Mouse (Mus musculus) lung, postnatal 36 days (tissue): ENCODE measurements around the gene Taar1.

Experiments used
- DNase-seq: peaks from one replicate; pipeline ENCODE4 v3.0.0; 2022; ENCODE audit warnings: mixed read lengths

Gene Taar1

GRCm38 (mm10) chr10:23920056-23920455, at the start of gene Taar1:
Gene Taar1, plus strand, starts transcription at chr10:23920356.
- DNase-seq: no peak

DNA sequence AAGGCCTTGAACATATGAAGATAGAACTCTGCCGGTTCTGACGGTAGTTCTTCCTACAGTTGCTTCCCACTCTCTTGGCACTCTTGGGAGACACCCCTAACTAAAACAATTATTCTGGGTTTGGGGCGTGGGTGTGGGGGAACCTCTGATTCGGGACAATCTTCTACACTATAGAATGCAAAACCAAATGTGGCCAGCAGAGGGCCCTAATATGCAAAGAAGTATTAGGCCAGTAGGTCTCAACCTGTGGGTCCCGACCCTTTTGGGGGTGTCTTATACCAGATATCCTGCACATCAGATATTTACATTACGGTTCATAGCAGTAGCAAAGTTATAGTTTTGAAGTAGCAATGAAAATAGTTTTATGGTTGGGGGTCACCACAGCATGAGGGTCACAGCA, 39.5 kb upstream of the Taar1 start:
- peak; percentile 77 for DNase-seq

- DNase-seq: no peak
These were observed 35.2 kb upstream of the Taar1 start for GRCm38 (mm10) chr10:23884910-23885309.

GRCm38 (mm10) chr10:23886060-23886459, 34.1 kb upstream of the Taar1 start:
- DNase-seq: no peak

DNA sequence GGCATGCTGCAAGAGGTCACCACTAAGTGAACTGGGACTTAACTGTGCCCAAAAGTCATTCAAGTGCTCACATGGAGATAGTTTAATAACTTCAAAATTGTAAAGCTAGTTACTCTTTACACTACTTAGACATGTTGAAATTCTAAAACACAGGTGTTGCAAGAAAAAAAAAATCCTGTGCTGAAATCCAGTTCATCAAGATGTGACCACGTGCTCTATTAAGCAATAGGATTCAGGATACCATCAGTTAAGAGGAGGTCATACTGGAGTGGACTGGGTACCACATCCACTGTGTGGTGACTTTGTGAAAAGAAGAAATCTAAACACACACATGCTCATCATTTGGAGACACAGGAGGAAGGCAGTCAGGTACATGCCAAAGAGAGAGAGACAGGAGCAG, 27.2 kb upstream of the Taar1 start:
- DNase-seq: peak; percentile 23

GRCm38 (mm10) chr10:23894601-23895349, 25.4 kb upstream of the Taar1 start, which contains the start of gene Vnn1:
Gene Vnn1, plus strand, starts transcription at chr10:23894688.
- DNase-seq: peak; percentile 10

DNA sequence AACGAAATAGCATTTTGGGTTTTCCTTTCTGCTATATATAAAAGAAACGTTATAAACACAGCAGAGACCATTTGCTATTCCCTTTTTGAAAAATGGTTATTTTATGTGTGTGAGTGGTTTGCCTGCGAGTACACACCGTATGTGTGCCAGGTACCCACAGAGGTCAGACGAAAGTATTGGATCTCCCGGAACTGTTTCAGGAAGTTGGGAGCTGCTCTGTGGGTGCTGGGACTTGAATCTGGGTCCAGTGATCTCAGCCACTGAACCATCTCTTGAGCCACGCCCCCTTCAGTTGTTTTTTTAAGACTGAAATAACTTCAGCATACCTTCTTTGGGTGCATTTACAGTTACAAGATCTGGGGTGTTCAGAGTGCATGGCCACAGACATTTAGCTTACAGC, 24.8 kb upstream of the Taar1 start:
- peak; percentile 10 for DNase-seq

GRCm38 (mm10) chr10:23901119-23901518, 19.0 kb upstream of the Taar1 start:
- no peak for DNase-seq

- DNase-seq: no peak
These were observed 14.5 kb upstream of the Taar1 start for GRCm38 (mm10) chr10:23905661-23906060.

- DNase-seq: no peak
These were observed 2.3 kb downstream of the Taar1 start for GRCm38 (mm10) chr10:23922468-23922867.

- no peak for DNase-seq
These were observed 3.8 kb downstream of the Taar1 start for GRCm38 (mm10) chr10:23923941-23924340.

GRCm38 (mm10) chr10:23937613-23938012, 17.5 kb downstream of the Taar1 start:
- DNase-seq: no peak

DNA sequence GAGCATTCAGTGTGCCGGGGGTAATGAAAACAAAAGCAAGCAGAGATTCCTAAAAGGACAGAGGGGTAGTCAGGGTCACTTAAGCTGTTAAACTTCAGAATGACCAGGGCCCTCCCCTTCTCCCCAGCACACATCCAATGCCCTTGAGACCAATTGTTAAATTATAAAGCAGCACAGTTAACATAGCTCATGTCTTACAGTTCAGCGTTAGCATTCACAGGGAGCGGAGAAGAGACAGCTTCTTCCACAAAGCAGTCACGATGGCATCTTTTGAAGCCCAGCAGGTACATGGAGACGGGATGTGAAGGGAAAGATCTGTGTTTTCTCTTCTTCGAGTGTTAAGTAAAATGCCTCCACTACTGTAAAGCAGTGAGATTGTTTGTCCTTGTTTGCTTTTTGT, 18.2 kb downstream of the Taar1 start, which contains the start of gene Taar2:
Gene Taar2 (plus strand): TSS at position 261 of the 400 bp plus-strand sequence.
- no peak for DNase-seq

DNA sequence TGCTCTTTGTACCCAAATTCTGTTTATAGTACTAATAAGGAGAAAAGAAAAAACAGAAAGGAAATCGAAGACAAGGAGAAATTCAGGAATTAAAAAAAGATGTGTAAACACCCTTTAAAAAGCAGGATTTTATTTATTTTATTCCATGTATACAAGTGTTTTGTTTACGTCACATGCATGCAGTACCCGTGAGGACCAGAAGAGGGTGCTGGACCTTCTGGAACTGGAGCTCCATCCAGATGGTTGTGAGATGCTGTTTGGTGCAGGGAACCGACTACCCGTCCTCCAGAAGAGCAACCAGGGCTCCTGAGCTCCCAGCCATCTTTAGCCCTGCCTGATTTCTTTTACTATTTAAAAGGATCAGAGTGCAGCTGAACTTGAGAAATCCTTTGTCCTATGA, 22.3 kb downstream of the Taar1 start:
- peak; percentile 22 for DNase-seq

DNA sequence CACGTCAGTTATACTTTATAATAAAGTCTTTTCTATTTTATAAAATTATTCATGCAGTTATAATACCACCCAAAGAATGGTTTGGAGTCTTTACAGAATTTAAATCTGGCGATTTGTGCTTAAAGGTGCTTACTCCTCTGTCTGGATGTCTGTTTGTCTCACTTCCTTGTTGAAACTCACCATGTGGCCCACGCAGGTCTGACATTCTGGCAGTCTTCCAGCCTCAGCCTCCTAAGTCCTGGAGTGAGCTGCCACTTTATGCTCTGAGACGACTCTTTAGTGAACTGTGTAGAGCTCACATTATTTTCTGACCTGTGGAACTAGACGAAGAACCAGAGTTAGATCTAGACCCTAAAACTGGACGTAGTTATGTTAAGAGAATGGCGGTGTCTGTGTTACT, 27.9 kb downstream of the Taar1 start:
- DNase-seq: peak; percentile 23

GRCm38 (mm10) chr10:23949508-23950005, 29.4 kb downstream of the Taar1 start, which contains the start of gene Taar3:
Gene Taar3, plus strand, starts transcription at chr10:23949558.
- no peak for DNase-seq

DNA sequence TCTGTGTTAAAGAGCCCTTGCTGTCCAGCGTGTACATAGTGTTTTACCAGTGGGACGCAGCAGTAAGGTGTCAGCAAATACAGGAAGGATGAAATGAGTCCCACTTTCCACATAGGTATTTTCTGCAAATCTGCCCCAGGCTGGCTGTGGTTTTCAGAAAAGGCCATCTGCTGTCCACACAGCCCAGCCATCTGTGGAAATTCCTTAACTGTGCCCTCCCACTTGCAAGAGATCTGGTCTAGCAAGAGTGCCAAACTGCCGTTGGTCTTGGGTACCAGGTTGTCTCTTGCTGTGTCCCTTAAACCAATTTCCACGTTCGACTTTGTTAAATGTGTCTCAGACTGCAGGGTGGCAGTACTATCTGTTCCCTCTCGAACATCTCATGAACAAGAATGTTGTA, 31.6 kb downstream of the Taar1 start:
- no peak for DNase-seq

GRCm38 (mm10) chr10:23959071-23959470, 38.9 kb downstream of the Taar1 start:
- peak; percentile 21 for DNase-seq

DNA sequence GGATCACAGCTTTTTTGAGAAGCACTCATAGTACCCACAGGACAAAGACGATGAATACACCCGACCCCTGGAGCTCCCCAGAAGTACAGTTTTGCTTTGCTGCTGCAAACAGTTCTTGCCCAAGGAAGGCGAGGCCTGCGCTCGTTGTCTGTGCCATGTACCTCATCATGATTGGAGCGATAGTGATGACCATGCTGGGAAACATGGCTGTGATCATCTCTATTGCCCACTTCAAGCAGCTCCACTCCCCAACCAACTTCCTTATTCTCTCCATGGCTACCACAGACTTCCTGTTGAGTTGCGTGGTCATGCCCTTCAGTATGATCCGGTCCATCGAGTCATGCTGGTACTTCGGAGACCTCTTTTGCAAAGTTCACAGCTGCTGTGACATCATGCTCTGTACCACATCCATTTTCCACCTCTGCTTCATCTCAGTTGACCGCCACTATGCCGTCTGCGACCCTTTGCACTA, 40.3 kb downstream of the Taar1 start, which contains the start of gene Taar4:
Gene Taar4 (plus strand): TSS at position 51 of the 472 bp plus-strand sequence.
- DNase-seq: no peak

GRCm38 (mm10) chr10:23963444-23963843, 43.3 kb downstream of the Taar1 start:
- no peak for DNase-seq

DNA sequence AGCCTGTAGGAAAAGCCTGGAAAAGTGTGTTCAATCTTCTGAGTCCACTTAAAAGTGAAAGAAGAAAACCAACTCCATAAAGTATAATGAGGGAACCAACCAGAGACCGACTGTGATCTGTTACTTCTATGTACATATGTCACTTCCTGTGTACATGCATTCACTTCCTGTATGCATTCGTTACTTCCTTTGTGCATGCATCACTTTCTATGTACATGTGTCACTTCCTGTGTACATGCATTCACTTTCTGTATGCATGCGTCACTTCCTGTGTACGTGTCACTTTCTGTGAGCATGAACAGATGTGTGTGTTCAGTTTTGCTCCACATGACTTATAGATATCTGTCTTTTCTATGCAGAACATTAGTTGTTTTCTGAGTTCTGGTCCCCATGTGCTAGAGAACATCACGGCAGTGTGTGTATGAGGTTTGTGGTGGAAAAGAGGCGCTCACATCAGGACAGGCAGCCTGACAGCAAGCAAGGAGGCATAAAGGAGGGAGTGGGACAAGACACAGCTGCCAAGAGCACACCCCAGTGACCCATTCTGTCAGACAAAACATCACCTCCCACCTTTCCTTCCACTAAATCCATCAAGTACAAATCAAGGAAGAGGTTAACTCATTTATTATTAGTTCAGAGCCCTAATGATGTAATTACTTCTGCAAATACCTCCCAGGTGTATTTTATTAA, 44.9 kb downstream of the Taar1 start:
- no peak for DNase-seq

DNA sequence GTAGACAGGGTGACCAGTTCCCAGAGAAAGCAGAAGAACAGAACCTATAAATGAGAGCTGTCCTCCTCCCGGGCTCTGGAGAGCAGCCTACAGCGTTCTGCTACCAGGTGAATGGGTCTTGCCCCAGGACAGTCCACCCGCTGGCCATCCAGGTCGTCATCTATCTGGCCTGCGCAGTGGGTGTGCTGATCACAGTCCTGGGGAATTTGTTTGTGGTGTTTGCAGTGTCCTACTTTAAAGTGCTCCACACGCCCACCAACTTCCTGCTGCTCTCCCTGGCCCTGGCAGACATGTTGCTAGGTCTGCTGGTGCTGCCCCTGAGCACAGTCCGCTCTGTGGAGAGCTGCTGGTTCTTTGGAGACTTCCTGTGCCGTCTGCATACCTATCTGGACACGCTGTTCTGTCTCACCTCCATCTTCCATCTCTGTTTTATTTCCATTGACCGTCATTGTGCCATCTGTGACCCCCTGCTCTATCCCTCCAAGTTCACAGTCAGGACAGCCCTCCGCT, 50.6 kb downstream of the Taar1 start, which contains the start of gene Taar5:
Gene Taar5 (plus strand): TSS at position 51 of the 510 bp plus-strand sequence.
- DNase-seq: no peak
